Mouse (Mus musculus): ENCODE measurements around the gene Slc27a4.

- TF ChIP-seq CTCF (IDR thresholded peaks at IDR 0.05; ENCODE audit: extremely low read depth, insufficient read depth, insufficient read length, insufficient replicate concordance) (peak; percentile 88; the same call in 1 of the 2 replicates), POLR2A (IDR thresholded peaks at IDR 0.05; ENCODE audit: low read depth, low read length) (no peak)
These were observed 37.6 kb upstream of the Slc27a4 start for GRCm38 (mm10) chr2:29764831-29765230.

All from spleen, adult 2 months (tissue).